Mouse (Mus musculus) myocyte (in vitro differentiated cells): ENCODE measurements around the gene Rbl2. TPM values are rescaled to one million over a fixed set of nuclear protein-coding genes. Genes with fewer than 3 reads are reported as not detected.

ENCODE experiments used
- H3K27me3 ChIP-seq: one replicate; pipeline ENCODE4 v1.6.1; 2011; ENCODE audit not compliant: control insufficient read depth, insufficient read depth, insufficient read length
- H3K36me3 ChIP-seq: one replicate; pipeline ENCODE4 v1.6.1; 2011; ENCODE audit not compliant: control insufficient read depth, insufficient read depth
- H3K4me2 ChIP-seq: one replicate; pipeline ENCODE4 v1.6.1; 2011; ENCODE audit warnings: low read depth, control low read depth
- H3K4me3 ChIP-seq: one replicate; pipeline ENCODE4 v1.5.1; 2011; ENCODE audit warnings: mild to moderate bottlenecking, control low read depth, moderate library complexity
- H3K79me2 ChIP-seq: one replicate; pipeline ENCODE4 v1.6.1; 2011; ENCODE audit not compliant: control insufficient read depth, insufficient read depth
- H3ac ChIP-seq: one replicate; pipeline ENCODE4 v1.6.1; 2011; ENCODE audit not compliant: control insufficient read depth, insufficient read length
- CEBPB ChIP-seq: IDR thresholded peaks from 2 replicates; pipeline ENCODE4 v1.6.1; 2011; ENCODE audit warnings: mild to moderate bottlenecking, moderate library complexity; ENCODE audit not compliant: poor library complexity, insufficient read depth, severe bottlenecking
- E2F4 ChIP-seq: IDR thresholded peaks from one replicate; pipeline ENCODE4 v1.6.1; 2011; ENCODE audit warnings: mild to moderate bottlenecking, control low read depth, moderate library complexity; ENCODE audit not compliant: insufficient read depth
- MAX ChIP-seq: IDR thresholded peaks from one replicate; pipeline ENCODE4 v1.6.1; 2011; ENCODE audit warnings: low read depth, mild to moderate bottlenecking, control low read depth
- MYOD1 ChIP-seq, 3 experiments: IDR thresholded peaks; one replicate each; pipeline ENCODE4 v1.6.1; 2011; ENCODE audit warnings: control low read depth in 2 of 3, low read depth in 2 of 3, mild to moderate bottlenecking in 2 of 3, moderate library complexity in 1 of 3; ENCODE audit not compliant: insufficient read length in 2 of 3, control insufficient read depth in 1 of 3
- MYOG ChIP-seq, 3 experiments: IDR thresholded peaks; one replicate each; pipeline ENCODE4 v1.6.1; 2011; ENCODE audit warnings: control low read depth in 2 of 3, low read depth in 2 of 3, mild to moderate bottlenecking in 2 of 3; ENCODE audit not compliant: insufficient read length in 2 of 3, control insufficient read depth in 1 of 3, insufficient read depth in 1 of 3
- POLR2A ChIP-seq: IDR thresholded peaks from one replicate; pipeline ENCODE4 v1.6.1; 2011; ENCODE audit warnings: low read depth, mild to moderate bottlenecking, control low read depth, moderate library complexity; ENCODE audit not compliant: insufficient read length
- POLR2AphosphoS2 ChIP-seq: IDR thresholded peaks from one replicate; pipeline ENCODE4 v1.6.1; 2011; ENCODE audit warnings: low read depth, control low read depth; ENCODE audit not compliant: insufficient read length
- REST ChIP-seq: IDR thresholded peaks from one replicate; pipeline ENCODE4 v1.6.1; 2011; ENCODE audit warnings: mild to moderate bottlenecking, control low read depth, moderate library complexity; ENCODE audit not compliant: insufficient read depth, insufficient read length
- SRF ChIP-seq: IDR thresholded peaks from one replicate; pipeline ENCODE4 v1.6.1; 2011; ENCODE audit warnings: low read depth; ENCODE audit not compliant: control insufficient read depth, insufficient read length
- TCF12 ChIP-seq: IDR thresholded peaks from one replicate; pipeline ENCODE4 v1.6.1; 2011; ENCODE audit warnings: mild to moderate bottlenecking, control low read depth; ENCODE audit not compliant: poor library complexity, insufficient read depth, severe bottlenecking
- TCF3 ChIP-seq: IDR thresholded peaks from one replicate; pipeline ENCODE4 v1.6.1; 2011; ENCODE audit warnings: low read depth, control low read depth; ENCODE audit not compliant: insufficient read length
- USF1 ChIP-seq: IDR thresholded peaks from one replicate; pipeline ENCODE4 v1.6.1; 2011; ENCODE audit warnings: low read depth, mild to moderate bottlenecking, control low read depth, moderate library complexity
- polyA plus RNA-seq: library from polyadenylated mRNA; unstranded; fragments of >200 nt; fragmentation: generic; extraction: Trizol; gene quantifications from one replicate; pipeline ENCODE4 v1.2.1, GENCODE M21; 2012; ENCODE audit warnings: missing spikeins

Rbl2 gene
- polyA plus RNA-seq, 1 experiment: 7.6 TPM

DNA sequence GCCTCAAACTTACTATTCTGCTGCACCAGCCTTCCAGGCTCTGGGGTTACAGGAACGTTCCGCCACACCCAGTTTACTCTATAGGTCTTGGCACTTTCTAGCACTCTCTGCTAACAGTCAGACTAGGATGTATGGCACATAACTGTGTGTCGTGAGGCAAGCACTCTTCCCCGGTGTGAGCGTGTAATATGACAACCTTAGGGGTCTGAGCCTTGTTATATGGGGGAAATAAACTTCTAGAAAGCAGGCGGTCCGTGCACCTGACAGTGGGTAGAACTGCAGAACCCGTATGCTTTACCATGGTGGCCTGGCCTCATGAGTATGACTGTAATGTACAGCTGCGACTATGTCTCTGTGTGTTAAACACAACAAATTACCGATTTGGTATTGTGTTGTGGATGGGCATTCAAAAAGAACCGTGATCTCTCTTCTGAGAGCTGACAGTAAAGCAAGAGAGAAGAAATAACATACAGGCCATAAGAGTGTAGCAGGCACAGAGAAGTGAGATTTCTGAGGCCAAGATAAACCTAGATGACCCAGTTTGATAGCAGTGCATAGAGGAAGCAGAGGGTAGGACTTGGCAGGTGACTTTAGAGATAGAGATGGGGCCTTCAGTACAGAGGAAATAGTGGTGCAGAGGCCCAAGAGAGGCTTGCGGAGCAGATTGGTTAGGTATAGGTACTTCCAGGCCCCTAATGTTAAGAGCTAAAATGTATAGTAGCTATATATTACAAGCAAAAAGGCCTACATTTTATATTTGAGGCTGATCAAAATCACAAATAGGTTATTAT is 7.4 kb downstream of the Rbl2 start:
- Histone ChIP-seq H3ac (no peak overlapping the region), H3K4me2 (no peak overlapping the region), H3K4me3 (no peak overlapping the region), H3K27me3 (no peaks in the 10 kb centered on the region), H3K36me3 (peaks cover 10% of the 10 kb centered on the region), H3K79me2 (no peaks in the 10 kb centered on the region)
- TF ChIP-seq MAX (no peak), POLR2A (no peak), E2F4 (no peak), REST (no peak), MYOD1 (IDR thresholded peaks at IDR 0.05; ENCODE audit: control insufficient read depth in 1 of 3, insufficient read length in 2 of 3, low read depth in 2 of 3) (no peak), TCF3 (no peak), USF1 (no peak), MYOG (IDR thresholded peaks at IDR 0.05; ENCODE audit: control insufficient read depth in 1 of 3, insufficient read depth in 1 of 3, insufficient read length in 2 of 3, low read depth in 2 of 3) (no peak), TCF12 (no peak), SRF (no peak), POLR2AphosphoS2 (no peak), CEBPB (no peak)

DNA sequence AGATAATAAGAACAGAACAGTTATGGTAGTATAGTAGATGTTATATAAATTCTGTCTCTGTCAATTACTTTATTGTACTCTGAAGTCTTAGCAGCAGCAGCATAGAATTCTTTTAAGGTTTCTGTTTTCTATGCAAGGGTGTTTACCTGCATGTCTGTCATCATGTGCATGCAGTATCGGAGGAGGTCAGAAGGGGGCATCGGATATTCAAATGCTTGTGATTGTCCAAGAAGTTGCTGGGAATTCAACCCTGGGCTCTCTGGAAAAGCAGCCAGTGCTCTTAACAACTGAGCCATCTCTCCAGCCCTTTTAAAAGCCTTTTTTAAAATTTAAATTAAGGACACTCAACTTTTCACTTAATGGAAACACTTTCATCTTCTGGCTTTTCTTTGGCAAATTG is 9.8 kb downstream of the Rbl2 start:
- H3ac ChIP-seq: no peak overlapping the region
- H3K27me3 ChIP-seq: no peaks in the 10 kb centered on the region
- TF ChIP-seq USF1 (no peak), TCF12 (no peak), SRF (no peak)
- H3K4me2 ChIP-seq: no peak overlapping the region
- H3K79me2 ChIP-seq: no peaks in the 10 kb centered on the region
- H3K4me3 ChIP-seq: no peak overlapping the region
- H3K36me3 ChIP-seq: peaks cover 15% of the 10 kb centered on the region

DNA sequence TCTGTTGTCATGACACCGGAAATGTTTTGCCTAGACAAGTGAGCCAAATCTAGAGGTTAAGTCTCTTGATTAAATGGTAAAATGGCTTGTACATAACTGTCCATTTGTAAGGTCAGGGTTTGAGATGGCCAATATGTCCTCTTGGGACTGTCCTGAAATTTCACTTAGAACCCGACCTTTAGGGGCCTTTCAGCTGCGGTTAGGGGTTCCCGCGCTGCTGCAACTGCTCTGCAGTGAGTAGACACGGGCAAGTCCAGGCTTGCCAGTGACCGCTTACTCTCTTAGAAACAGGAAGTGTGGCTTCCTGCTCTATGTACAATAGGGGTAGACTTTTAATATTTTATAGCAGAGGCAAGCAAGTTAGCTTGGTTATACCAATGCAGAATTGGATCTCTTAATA is 12.1 kb downstream of the Rbl2 start:
- Histone ChIP-seq H3K4me3 (no peak overlapping the region), H3K27me3 (no peaks in the 10 kb centered on the region), H3K36me3 (peaks cover 15% of the 10 kb centered on the region), H3ac (no peak overlapping the region), H3K79me2 (no peaks in the 10 kb centered on the region), H3K4me2 (no peak overlapping the region)
- TF ChIP-seq SRF (no peak), USF1 (no peak), POLR2A (no peak), MAX (no peak), TCF3 (no peak), REST (no peak), MYOG (IDR thresholded peaks at IDR 0.05; ENCODE audit: control insufficient read depth in 1 of 3, insufficient read depth in 1 of 3, insufficient read length in 2 of 3, low read depth in 2 of 3) (no peak), E2F4 (no peak), POLR2AphosphoS2 (no peak)

DNA sequence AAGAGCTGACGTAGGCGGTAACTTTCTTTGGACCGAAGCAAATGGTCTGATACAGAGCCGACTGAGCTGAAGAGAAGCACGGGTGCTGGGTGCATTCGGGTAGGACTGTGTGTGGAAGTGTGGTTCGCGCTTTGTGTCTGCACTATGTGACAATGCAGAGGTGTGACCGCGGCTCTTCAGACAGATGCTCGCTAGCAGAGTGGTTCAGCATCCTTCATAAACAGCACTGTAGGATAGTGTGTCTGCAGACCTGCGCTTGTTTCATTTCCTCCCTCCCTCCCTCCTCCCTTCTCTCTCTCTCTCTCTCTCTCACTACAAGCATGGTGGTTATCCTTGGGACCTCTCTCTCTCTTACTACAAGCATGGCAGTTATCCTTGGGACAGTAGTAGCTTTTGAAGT is 12.6 kb downstream of the Rbl2 start:
- Histone ChIP-seq H3K27me3 (no peaks in the 10 kb centered on the region), H3ac (no peak overlapping the region), H3K36me3 (peaks cover 15% of the 10 kb centered on the region), H3K4me3 (no peak overlapping the region), H3K79me2 (no peaks in the 10 kb centered on the region), H3K4me2 (no peak overlapping the region)
- TF ChIP-seq MAX (no peak), SRF (no peak), TCF12 (no peak), MYOG (IDR thresholded peaks at IDR 0.05; ENCODE audit: control insufficient read depth in 1 of 3, insufficient read depth in 1 of 3, insufficient read length in 2 of 3, low read depth in 2 of 3) (no peak), TCF3 (no peak), CEBPB (no peak), POLR2AphosphoS2 (no peak), POLR2A (no peak), E2F4 (no peak), USF1 (no peak), REST (no peak)

DNA sequence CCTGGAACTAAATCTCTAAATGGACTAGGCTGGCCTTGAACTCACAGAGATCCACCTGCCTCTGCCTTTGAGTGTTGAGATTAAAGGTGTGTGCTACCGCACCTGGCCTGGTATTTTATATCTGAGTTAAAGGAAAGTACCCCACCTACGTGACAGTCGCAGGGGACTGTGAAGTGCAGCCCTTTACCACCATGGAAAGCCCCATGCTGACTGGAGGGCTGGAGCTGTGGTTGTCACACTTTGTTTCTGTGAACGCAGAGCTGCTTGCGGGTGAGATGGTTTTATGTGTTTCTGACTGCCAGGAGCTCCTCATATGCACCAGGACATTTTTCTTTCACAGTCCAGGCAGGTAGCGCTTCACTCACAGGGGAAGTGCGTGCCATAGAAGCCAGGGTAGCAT is 18.6 kb downstream of the Rbl2 start:
- no peaks in the 10 kb centered on the region for H3K27me3 ChIP-seq
- H3K36me3 ChIP-seq: peaks cover 15% of the 10 kb centered on the region
- H3K79me2 ChIP-seq: no peaks in the 10 kb centered on the region
- no peak overlapping the region for H3ac ChIP-seq
- H3K4me2 ChIP-seq: no peak overlapping the region
- no peak overlapping the region for H3K4me3 ChIP-seq
- TF ChIP-seq TCF3 (no peak), TCF12 (no peak), MYOG (IDR thresholded peaks at IDR 0.05; ENCODE audit: control insufficient read depth in 1 of 3, insufficient read depth in 1 of 3, insufficient read length in 2 of 3, low read depth in 2 of 3) (no peak), E2F4 (no peak), USF1 (no peak), MYOD1 (IDR thresholded peaks at IDR 0.05; ENCODE audit: control insufficient read depth in 1 of 3, insufficient read length in 2 of 3, low read depth in 2 of 3) (no peak), CEBPB (no peak), POLR2AphosphoS2 (no peak), REST (no peak), MAX (no peak), SRF (no peak), POLR2A (no peak)
